In genomic region chr4:59199805-59200204, GRCm38 (mm10) we compare ENCODE assay signal across 9 mouse cellular contexts. TPM values are rescaled to one million over a fixed set of nuclear protein-coding genes. Genes with fewer than 3 reads are reported as not detected.
DNase-seq lines count a peak whose midpoint lies in the region; ATAC-seq lines count a peak whose summit lies in the region.
"Had no signal": no experiment of that assay in that cellular context is flagged by ENCODE, and none has a peak within 500 bp of the region (broad histone marks: within the 10 kb centered on the region; RNA-seq: fewer than 3 reads in every experiment).

No protein-coding gene starts in this region.

- H3K4me3 ChIP-seq in hindbrain, embryonic 15.5 days = no peak overlapping the region
- H3K4me3 ChIP-seq in hindbrain, embryonic 14.5 days (replicated peaks; ENCODE audit: low read length) = no peak overlapping the region
- H3K4me3 ChIP-seq in liver, embryonic 11.5 days (ENCODE audit: low read depth, low read length) = no peak overlapping the region
- H3K4me3 ChIP-seq: stomach, embryonic 15.5 days had no signal

- no peak overlapping the region for H3K27ac ChIP-seq in hindbrain, embryonic 15.5 days (replicated peaks)
- H3K27ac ChIP-seq in hindbrain, embryonic 14.5 days = no peak overlapping the region
- no peak overlapping the region for H3K27ac ChIP-seq in liver, embryonic 11.5 days (ENCODE audit: low read depth, low read length)
- H3K27ac ChIP-seq: stomach, embryonic 15.5 days had no signal

- H3K4me2 ChIP-seq in hindbrain, embryonic 15.5 days = no peak overlapping the region
- H3K4me2 ChIP-seq in hindbrain, embryonic 14.5 days (replicated peaks) = no peak overlapping the region
- H3K4me2 ChIP-seq in liver, embryonic 11.5 days = peak overlapping the region; percentile 11; the same call in 1 of the 2 replicates
- H3K4me2 ChIP-seq: stomach, embryonic 15.5 days had no signal

- DNase-seq in cerebellum, postnatal 25 days = peak; percentile 20 to 24
- DNase-seq in cerebellum, postnatal 36 days = no peak
- DNase-seq in hindbrain, embryonic 14.5 days (ENCODE audit: low spot score) = no peak
- peak; percentile 34 for DNase-seq in 3T3-L1 (ENCODE audit: low read depth, low spot score)
- DNase-seq in liver, embryonic 11.5 days (ENCODE audit: low spot score) = no peak
- no peak for DNase-seq in right cerebral cortex, adult 18-20 months
- DNase-seq in adrenal gland, adult 8-10 months = no peak

- 83% methylated on average over 8 of the region's 8 CpGs for WGBS in hindbrain, embryonic 15.5 days
- 75% methylated on average over 8 of the region's 8 CpGs for WGBS in hindbrain, embryonic 14.5 days
- WGBS in liver, embryonic 11.5 days = 56% methylated on average over 8 of the region's 8 CpGs

- no peaks in the 10 kb centered on the region for H3K36me3 ChIP-seq in hindbrain, embryonic 15.5 days
- H3K36me3 ChIP-seq in hindbrain, embryonic 14.5 days (replicated peaks; ENCODE audit: control insufficient read depth, insufficient read depth) = no peaks in the 10 kb centered on the region
- H3K36me3 ChIP-seq in liver, embryonic 11.5 days (ENCODE audit: control insufficient read depth, insufficient read depth, low read length) = no peaks in the 10 kb centered on the region
- H3K36me3 ChIP-seq: stomach, embryonic 15.5 days had no signal

- ATAC-seq in hindbrain, embryonic 15.5 days (ENCODE audit: low FRiP score, low read depth) = 0 out of 2 replicates have a peak, but pooled peaks have one; percentile 35
- ATAC-seq in hindbrain, embryonic 14.5 days (ENCODE audit: low FRiP score) = no peak
- no peak for ATAC-seq in liver, embryonic 11.5 days (replicated peaks; ENCODE audit: low FRiP score)

- H3K4me1 ChIP-seq in hindbrain, embryonic 15.5 days (replicated peaks) = peaks cover 27% of the 10 kb centered on the region
- H3K4me1 ChIP-seq in hindbrain, embryonic 14.5 days (replicated peaks; ENCODE audit: control insufficient read depth, insufficient read depth, low read length) = peaks cover 22% of the 10 kb centered on the region
- H3K4me1 ChIP-seq in liver, embryonic 11.5 days (replicated peaks; ENCODE audit: control insufficient read depth, insufficient read depth, low read length) = peaks cover 79% of the 10 kb centered on the region

- no peaks in the 10 kb centered on the region for H3K9me3 ChIP-seq in hindbrain, embryonic 15.5 days
- H3K9me3 ChIP-seq in hindbrain, embryonic 14.5 days (ENCODE audit: control insufficient read depth, low read length) = no peaks in the 10 kb centered on the region
- H3K9me3 ChIP-seq in liver, embryonic 11.5 days (ENCODE audit: control insufficient read depth, low read length) = no peaks in the 10 kb centered on the region
- H3K9me3 ChIP-seq: stomach, embryonic 15.5 days had no signal

- no peak overlapping the region for H3K9ac ChIP-seq in hindbrain, embryonic 15.5 days
- H3K9ac ChIP-seq in hindbrain, embryonic 14.5 days = no peak overlapping the region
- H3K9ac ChIP-seq in liver, embryonic 11.5 days (ENCODE audit: low read depth, low read length) = no peak overlapping the region
- H3K9ac ChIP-seq: stomach, embryonic 15.5 days had no signal

- H3K27me3 ChIP-seq in hindbrain, embryonic 15.5 days = no peaks in the 10 kb centered on the region
- no peaks in the 10 kb centered on the region for H3K27me3 ChIP-seq in hindbrain, embryonic 14.5 days (ENCODE audit: control insufficient read depth, insufficient read depth, low read length)
- H3K27me3 ChIP-seq in liver, embryonic 11.5 days (replicated peaks; ENCODE audit: control insufficient read depth, insufficient read depth, low read length) = no peaks in the 10 kb centered on the region
- H3K27me3 ChIP-seq: stomach, embryonic 15.5 days had no signal

RNA-seq across cellular contexts. Expression of gene Ugcg, which starts 10.7 kb away (rescaled TPM):
- 15.0 and 15.3 TPM in 2 replicates for polyA plus RNA-seq in hindbrain, embryonic 15.5 days (2015; fragmentation: Nextera tagmentation; extraction: Ambion mirVana)
- polyA plus RNA-seq in hindbrain, embryonic 14.5 days (2014; fragmentation: Nextera tagmentation; extraction: Ambion mirVana) = 22.5 and 24.7 TPM in 2 replicates
- polyA plus RNA-seq in liver, embryonic 11.5 days (2014; fragmentation: Nextera tagmentation; extraction: Ambion mirVana) = 25.9 and 26.1 TPM in 2 replicates
- 10 to 100 TPM; 34.6 to 58.9 (median 48.2) TPM for total RNA-seq in adrenal gland, adult 8-10 months (2022)

Comparison
In these comparisons a context has a peak if more than half of its experiments do, and no peak if none do; other contexts are left out.
1. DNase-seq: peak in cerebellum, postnatal 25 days (2 of 2) and 3T3-L1 (single experiment); none in cerebellum, postnatal 36 days (0 of 2), hindbrain, embryonic 14.5 days (single experiment), liver, embryonic 11.5 days (single experiment), right cerebral cortex, adult 18-20 months (single experiment) and adrenal gland, adult 8-10 months (single experiment).